Mouse (Mus musculus) E14TG2a.4 (cell line): ENCODE measurements around the gene Tenm4.

Experiments
- CTCF ChIP-seq: conservative IDR thresholded peaks from 2 replicates; pipeline ENCODE4 v1.5.1; 2014; ENCODE audit warnings: low read length
- NANOG ChIP-seq: IDR thresholded peaks from 2 replicates; pipeline ENCODE4 v1.6.1; 2014; ENCODE audit warnings: borderline replicate concordance, low read length, mixed read lengths

- TF ChIP-seq CTCF (no peak), NANOG (no peak)
Observed at GRCm38 (mm10) chr7:96447806-96448397, 276.9 kb downstream of the Tenm4 start.
